Mouse (Mus musculus): ENCODE measurements around the gene Nr6a1. TPM values are rescaled to one million over a fixed set of nuclear protein-coding genes. Genes with fewer than 3 reads are reported as not detected.

Nr6a1 gene
- polyA plus RNA-seq, 1 experiment: 1.7 TPM

DNA sequence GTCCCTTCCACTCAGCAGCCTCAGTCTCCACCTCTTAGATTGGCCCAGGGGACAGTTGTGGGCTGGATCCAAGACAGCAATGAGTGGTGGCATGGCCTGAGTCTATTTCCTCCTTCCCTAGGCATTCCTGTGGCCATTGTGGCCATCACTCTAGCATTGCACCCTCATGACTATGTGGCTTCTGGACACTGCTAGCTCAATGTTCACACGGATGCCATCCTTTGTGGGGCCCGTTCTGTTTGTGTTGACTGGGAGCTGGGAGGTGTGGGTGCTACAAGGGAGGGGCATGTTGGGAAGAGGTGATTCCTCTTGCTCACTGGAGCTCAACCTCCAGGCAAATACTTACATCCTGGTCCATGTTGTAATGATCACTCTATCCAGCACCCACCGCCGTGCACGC is 245.3 kb downstream of the Nr6a1 start:
- Histone ChIP-seq H3K27ac (replicated peaks; ENCODE audit: low read depth, low read length) (no peak overlapping the region), H3K4me1 (ENCODE audit: control insufficient read depth, insufficient read depth, insufficient read length, low read length) (no peaks in the 10 kb centered on the region), H3K4me3 (ENCODE audit: insufficient read depth, low read depth, low read length) (no peak overlapping the region)

DNA sequence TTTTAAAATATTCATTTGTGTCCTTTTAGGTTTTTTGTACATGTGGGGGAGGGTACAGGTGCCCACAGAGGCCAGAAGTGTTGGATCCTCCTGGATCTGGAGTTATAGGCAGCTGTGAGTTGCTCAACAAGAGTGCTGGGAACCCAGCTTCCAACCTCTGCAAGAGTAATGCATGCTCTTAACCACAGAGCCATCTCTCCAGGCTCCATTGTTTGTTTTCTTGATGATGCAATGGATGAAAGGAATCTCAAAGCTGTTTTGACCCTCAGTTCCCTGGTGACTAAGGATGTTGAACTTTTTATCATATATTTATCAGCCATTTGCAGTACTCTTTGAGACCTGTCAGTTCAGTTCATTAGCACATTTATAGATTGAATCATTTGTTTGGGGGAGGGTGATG is 248.5 kb downstream of the Nr6a1 start:
- no peaks in the 10 kb centered on the region for H3K4me1 ChIP-seq (ENCODE audit: control insufficient read depth, insufficient read depth, insufficient read length, low read length)

DNA sequence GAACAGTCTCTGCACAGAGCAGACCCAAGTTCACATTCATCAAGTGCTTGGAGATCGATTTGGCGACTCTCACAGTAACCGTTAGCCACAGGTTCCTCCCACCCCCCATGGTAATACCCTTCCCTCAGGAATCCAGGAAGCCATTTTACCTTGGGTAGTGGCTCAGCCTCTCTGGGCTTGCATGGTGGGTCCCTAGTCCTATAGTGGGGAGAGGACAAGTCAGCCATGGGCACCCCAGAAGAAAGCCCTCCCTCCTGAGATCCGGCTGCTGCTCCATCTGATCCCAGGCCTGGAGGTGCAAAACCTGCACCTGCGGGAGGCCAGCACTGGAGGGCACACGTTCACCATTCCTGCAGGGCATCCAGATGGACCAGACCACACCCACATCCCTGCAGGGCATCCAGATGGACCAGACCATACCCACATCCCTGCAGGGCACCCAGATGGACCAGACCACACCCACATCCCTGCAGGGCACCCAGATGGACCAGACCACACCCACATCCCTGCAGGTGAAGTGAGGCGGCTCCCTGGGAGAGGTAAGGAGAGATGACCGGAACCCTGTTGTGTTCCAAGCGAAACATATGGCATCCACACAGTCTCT is 252.0 kb downstream of the Nr6a1 start:
- Histone ChIP-seq H3K4me1 (ENCODE audit: control insufficient read depth, insufficient read depth, insufficient read length, low read length) (no peaks in the 10 kb centered on the region), H3K4me3 (ENCODE audit: insufficient read depth, low read depth, low read length) (no peak overlapping the region), H3K27ac (replicated peaks; ENCODE audit: low read depth, low read length) (no peak overlapping the region)

More for the DNA sequence above, 248.5 kb downstream of the Nr6a1 start:
- Histone ChIP-seq H3K4me3 (ENCODE audit: insufficient read depth, low read depth, low read length) (no peak overlapping the region), H3K27ac (replicated peaks; ENCODE audit: low read depth, low read length) (no peak overlapping the region)

Other genes with a start within 250 kb of the Nr6a1 start
- gene Nr5a1, start 213.1 kb downstream of the Nr6a1 start, polyA plus RNA-seq (2012; ENCODE audit: insufficient read depth, insufficient read length, missing spikeins): not detected in 2 replicates
- gene Olfml2a, start 4.3 kb upstream of the Nr6a1 start, polyA plus RNA-seq (2012; ENCODE audit: insufficient read depth, insufficient read length, missing spikeins): 1.1 and 4.9 TPM in 2 replicates
- gene Wdr38, start 69.8 kb upstream of the Nr6a1 start, polyA plus RNA-seq (2012; ENCODE audit: insufficient read depth, insufficient read length, missing spikeins): not detected in 2 replicates
- 101 and 120 TPM in 2 replicates for gene Arpc5l, start 77.7 kb upstream of the Nr6a1 start, polyA plus RNA-seq (2012; ENCODE audit: insufficient read depth, insufficient read length, missing spikeins)
- gene Rpl35, start 77.9 kb upstream of the Nr6a1 start, polyA plus RNA-seq (2012; ENCODE audit: insufficient read depth, insufficient read length, missing spikeins): 120 and 144 TPM in 2 replicates
- 10.3 and 20.1 TPM in 2 replicates for gene Golga1, start 137.9 kb upstream of the Nr6a1 start, polyA plus RNA-seq (2012; ENCODE audit: insufficient read depth, insufficient read length, missing spikeins)

Data from brown adipose tissue, adult 24 weeks (tissue).